In the genomic region with DNA sequence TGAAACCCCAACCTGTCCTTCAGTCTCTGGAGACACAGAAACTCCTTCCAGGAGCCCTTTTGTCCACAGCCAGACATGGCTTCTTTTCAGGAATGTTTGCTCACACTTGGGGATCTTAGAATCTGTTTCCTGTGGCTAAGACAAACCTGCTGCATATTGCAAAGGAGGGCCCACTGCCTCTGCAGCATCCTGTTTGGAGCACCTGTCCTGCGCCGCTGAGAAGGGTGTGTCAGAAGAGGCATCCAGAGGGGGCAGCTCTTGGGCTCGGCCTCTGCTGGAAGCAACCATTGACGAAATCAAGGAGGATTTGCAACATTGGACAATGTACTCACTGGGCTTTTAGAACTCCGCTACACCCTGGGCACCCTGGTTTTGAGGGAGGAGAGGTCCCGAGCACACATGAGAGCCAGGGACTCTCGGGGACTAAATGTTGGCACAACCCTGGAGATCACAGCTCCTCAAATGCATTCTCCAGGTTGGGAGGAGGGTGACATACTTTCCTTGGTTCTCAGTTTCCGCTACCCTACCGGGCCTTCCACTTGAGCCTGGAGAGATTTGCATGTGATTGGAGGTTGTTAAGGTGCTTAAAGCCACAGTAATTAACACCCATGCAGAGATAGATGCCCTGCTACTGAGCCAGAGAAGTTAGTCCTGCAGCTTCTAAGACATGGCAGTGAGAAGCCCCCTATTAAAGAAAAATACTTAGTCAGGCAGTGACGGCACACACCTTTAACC, we compare ENCODE assay signal across 16 mouse cellular contexts.
"Had no signal": no experiment of that assay in that cellular context is flagged by ENCODE, and none has a peak within 500 bp of the region (broad histone marks: within the 10 kb centered on the region; RNA-seq: fewer than 3 reads in every experiment).

No protein-coding gene starts in this region.

- H3K9me3 ChIP-seq: kidney, embryonic 15.5 days; limb, embryonic 13.5 days; liver, embryonic 15.5 days; midbrain, embryonic 13.5 days; neural tube, embryonic 12.5 days had no signal

- H3K36me3 ChIP-seq: kidney, embryonic 15.5 days; limb, embryonic 13.5 days; liver, embryonic 15.5 days; midbrain, embryonic 13.5 days; neural tube, embryonic 12.5 days had no signal

- H3K9ac ChIP-seq: kidney, embryonic 15.5 days; limb, embryonic 13.5 days; liver, embryonic 15.5 days; midbrain, embryonic 13.5 days; neural tube, embryonic 12.5 days had no signal

- DNase-seq: kidney, postnatal 14 days; left cerebral cortex, postnatal 4 days; lung, adult 2 months; lung, postnatal 36 days; retina, postnatal 1 day; right cerebral cortex, postnatal 4 days; spleen, adult 18-20 months; thymus, postnatal 4 days had no signal

- H3K27ac ChIP-seq: kidney, embryonic 15.5 days; limb, embryonic 13.5 days; liver, embryonic 15.5 days; midbrain, embryonic 13.5 days; neural tube, embryonic 12.5 days had no signal

- ATAC-seq: lung, postnatal 0 days; midbrain, embryonic 13.5 days had no signal

- H3K4me2 ChIP-seq: kidney, embryonic 15.5 days; limb, embryonic 13.5 days; liver, embryonic 11.5 days; liver, embryonic 15.5 days; midbrain, embryonic 13.5 days; neural tube, embryonic 12.5 days had no signal

- H3K4me3 ChIP-seq: kidney, embryonic 15.5 days; limb, embryonic 13.5 days; liver, embryonic 15.5 days; midbrain, embryonic 13.5 days; myocyte; neural tube, embryonic 12.5 days had no signal
